10 mouse cellular contexts compared by ENCODE assay signal in genomic region chr8:112569471-112570141, GRCm38 (mm10). TPM values are rescaled to one million over a fixed set of nuclear protein-coding genes. Genes with fewer than 3 reads are reported as not detected.
DNase-seq lines count a peak whose midpoint lies in the region; ATAC-seq lines count a peak whose summit lies in the region.
"Had no signal": no experiment of that assay in that cellular context is flagged by ENCODE, and none has a peak within 500 bp of the region (broad histone marks: within the 10 kb centered on the region; RNA-seq: fewer than 3 reads in every experiment).

Gene Cntnap4, plus strand, starts transcription at chr8:112570043.

- H3K36me3 ChIP-seq in embryonic facial prominence, embryonic 11.5 days (replicated peaks; ENCODE audit: control insufficient read depth, insufficient read depth, low read depth, low read length) = no peaks in the 10 kb centered on the region
- H3K36me3 ChIP-seq in intestine, embryonic 14.5 days (ENCODE audit: control insufficient read depth, insufficient read depth, low read length) = no peaks in the 10 kb centered on the region
- H3K36me3 ChIP-seq in midbrain, embryonic 13.5 days = no peaks in the 10 kb centered on the region

- ATAC-seq in embryonic facial prominence, embryonic 11.5 days (replicated peaks; ENCODE audit: insufficient number of reproducible peaks, low FRiP score, low TSS enrichment, low read depth) = 0 out of 2 replicates have a peak, but pooled peaks have one; percentile 18
- no peak for ATAC-seq in intestine, embryonic 14.5 days (replicated peaks; ENCODE audit: low FRiP score, low TSS enrichment, low read depth)
- peak; percentile 84 for ATAC-seq in midbrain, embryonic 13.5 days
- ATAC-seq in erythroblast, adult 5-6 weeks (replicated peaks; ENCODE audit: low FRiP score, poor library complexity, severe bottlenecking) = no peak
- ATAC-seq: Patski had no signal

- H3K4me2 ChIP-seq in embryonic facial prominence, embryonic 11.5 days (ENCODE audit: low read depth, low read length) = peak within 1 kb of the TSS; percentile 51
- H3K4me2 ChIP-seq in intestine, embryonic 14.5 days (ENCODE audit: low read length) = peak within 1 kb of the TSS; percentile 43
- peak within 1 kb of the TSS; percentile 66 for H3K4me2 ChIP-seq in midbrain, embryonic 13.5 days (replicated peaks)

- H3K9me3 ChIP-seq in embryonic facial prominence, embryonic 11.5 days (replicated peaks; ENCODE audit: control insufficient read depth, low read length) = no peaks in the 10 kb centered on the region
- no peaks in the 10 kb centered on the region for H3K9me3 ChIP-seq in intestine, embryonic 14.5 days (ENCODE audit: control insufficient read depth, low read length)
- no peaks in the 10 kb centered on the region for H3K9me3 ChIP-seq in midbrain, embryonic 13.5 days

- 2% methylated on average over 18 of the region's 18 CpGs for WGBS in embryonic facial prominence, embryonic 11.5 days
- WGBS in intestine, embryonic 14.5 days = 2% methylated on average over 18 of the region's 18 CpGs
- 2% methylated on average over 18 of the region's 18 CpGs for WGBS in midbrain, embryonic 13.5 days

- H3K4me3 ChIP-seq in embryonic facial prominence, embryonic 11.5 days (ENCODE audit: low read depth, low read length) = peak within 1 kb of the TSS; percentile 30
- H3K4me3 ChIP-seq in intestine, embryonic 14.5 days (ENCODE audit: low read depth, low read length) = peak within 1 kb of the TSS; percentile 29
- peak within 1 kb of the TSS; percentile 54 for H3K4me3 ChIP-seq in midbrain, embryonic 13.5 days (replicated peaks)

- peaks cover 2% of the 10 kb centered on the region; the same call in 1 of the 2 replicates for H3K27me3 ChIP-seq in embryonic facial prominence, embryonic 11.5 days (ENCODE audit: control insufficient read depth, insufficient read depth, low read length)
- peaks cover 12% of the 10 kb centered on the region for H3K27me3 ChIP-seq in intestine, embryonic 14.5 days (replicated peaks; ENCODE audit: control insufficient read depth, insufficient read depth, low read length)
- no peaks in the 10 kb centered on the region; the same call in 1 of the 2 replicates for H3K27me3 ChIP-seq in midbrain, embryonic 13.5 days

- DNase-seq in layer of hippocampus, adult 18-20 months (ENCODE audit: low spot score in 2 of 2) = peak; percentile 21 to 33
- DNase-seq in layer of hippocampus, adult 9-11 months = no peak
- peak; percentile 45 for DNase-seq in embryonic facial prominence, embryonic 11.5 days (ENCODE audit: low spot score)
- peak; percentile 52 for DNase-seq in intestine, embryonic 14.5 days (ENCODE audit: low spot score)
- peak; percentile 43 for DNase-seq in testis, postnatal 10 days (ENCODE audit: low spot score)
- no peak for DNase-seq in urinary bladder, postnatal 10 days (ENCODE audit: low spot score)

- H3K4me1 ChIP-seq in embryonic facial prominence, embryonic 11.5 days (ENCODE audit: control insufficient read depth, insufficient read depth, low read length) = no peaks in the 10 kb centered on the region
- no peaks in the 10 kb centered on the region for H3K4me1 ChIP-seq in intestine, embryonic 14.5 days (replicated peaks; ENCODE audit: control insufficient read depth, insufficient read depth, low read length)
- H3K4me1 ChIP-seq in midbrain, embryonic 13.5 days (replicated peaks) = peaks cover 17% of the 10 kb centered on the region

- H3K9ac ChIP-seq in embryonic facial prominence, embryonic 11.5 days (replicated peaks; ENCODE audit: low read length) = peak within 1 kb of the TSS; percentile 32; the same call in 1 of the 2 replicates
- no peak within 1 kb of the TSS for H3K9ac ChIP-seq in intestine, embryonic 14.5 days (ENCODE audit: low read length)
- peak within 1 kb of the TSS; percentile 77 for H3K9ac ChIP-seq in midbrain, embryonic 13.5 days (replicated peaks)

- no peak within 1 kb of the TSS for H3K27ac ChIP-seq in embryonic facial prominence, embryonic 11.5 days (replicated peaks; ENCODE audit: low read depth, low read length)
- H3K27ac ChIP-seq in intestine, embryonic 14.5 days (ENCODE audit: low read depth) = no peak within 1 kb of the TSS
- peak within 1 kb of the TSS; percentile 74 for H3K27ac ChIP-seq in midbrain, embryonic 13.5 days
- H3K27ac ChIP-seq: macrophage had no signal

RNA-seq across cellular contexts. Expression of gene Cntnap4, which starts in this region (rescaled TPM):
- 10 to 100 TPM; 18.6 to 20.1 TPM for total RNA-seq in layer of hippocampus, adult 18-20 months (2021)
- polyA plus RNA-seq in embryonic facial prominence, embryonic 11.5 days (2014; fragmentation: Nextera tagmentation; extraction: Ambion mirVana) = 0.29 and 0.55 TPM in 2 replicates
- polyA plus RNA-seq in intestine, embryonic 14.5 days (2014; fragmentation: Nextera tagmentation; extraction: Ambion mirVana) = 1.3 and 2.3 TPM in 2 replicates
- 10.4 and 11.2 TPM in 2 replicates for polyA plus RNA-seq in midbrain, embryonic 13.5 days (2015; fragmentation: Nextera tagmentation; extraction: Ambion mirVana)
- not detected in 2 replicates for total RNA-seq in erythroblast, adult 5-6 weeks (2015; ENCODE audit: low replicate concordance)
- not detected in 2 replicates for total RNA-seq in erythroblast, adult 5-6 weeks (2017; ENCODE audit: low replicate concordance)
- polyA plus RNA-seq: macrophage, Patski had no signal

Comparison
In these comparisons a context has a peak if more than half of its experiments do, and no peak if none do; other contexts are left out.
1. RNA of gene Cntnap4 (total RNA-seq): 18.6 to 20.1 TPM in layer of hippocampus, adult 18-20 months; not detected in erythroblast, adult 5-6 weeks; every median in the first group is over 10 times any median in the second.
2. DNase-seq: peak in layer of hippocampus, adult 18-20 months (2 of 2), intestine, embryonic 14.5 days (single experiment) and testis, postnatal 10 days (single experiment); none in layer of hippocampus, adult 9-11 months (single experiment) and urinary bladder, postnatal 10 days (single experiment).
3. Peak in DNase-seq, ATAC-seq, H3K4me3 ChIP-seq, H3K9ac ChIP-seq and H3K4me2 ChIP-seq in embryonic facial prominence, embryonic 11.5 days; RNA of the gene not detected or under 1 TPM.
4. Peak in every context shown above with its lines, with median percentiles within 50 percentile points of each other: H3K4me2 ChIP-seq and H3K4me3 ChIP-seq.